Mouse (Mus musculus) MEL (cell line): ENCODE data around the gene Nt5dc3. TPM values are rescaled to one million over a fixed set of nuclear protein-coding genes. Genes with fewer than 3 reads are reported as not detected.

Experiments used
- DNase-seq: peaks from one replicate; pipeline ENCODE4 v3.0.0; 2011; ENCODE audit warnings: low read depth, low spot score
- H3K27ac ChIP-seq: 2 replicates; pipeline ENCODE4 v1.5.1; 2012; ENCODE audit warnings: low read depth, mild to moderate bottlenecking, control low read depth, low read length, moderate library complexity; ENCODE audit not compliant: control insufficient read depth
- H3K27me3 ChIP-seq, 2 experiments: fragments of 150-350 bp in 1 of 2; sonication (generic) in 1 of 2; 2 replicates each; pipeline ENCODE4 v1.6.1; 2012; ENCODE audit warnings: low read length in 2 of 2, mild to moderate bottlenecking in 2 of 2, improper control_type of control experiment in 1 of 2, moderate library complexity in 1 of 2; ENCODE audit not compliant: insufficient read depth in 2 of 2, control insufficient read depth in 1 of 2
- H3K36me3 ChIP-seq, 2 experiments: 2 replicates each; pipeline ENCODE4 v1.6.1; 2012 to 2014; ENCODE audit warnings: low read length in 2 of 2, improper control_type of control experiment in 1 of 2, inconsistent platforms in 1 of 2, mild to moderate bottlenecking in 1 of 2; ENCODE audit not compliant: insufficient read depth in 2 of 2, control insufficient read depth in 1 of 2
- H3K4me1 ChIP-seq, 2 experiments: fragments of 150-350 bp in 1 of 2; sonication (generic) in 1 of 2; 2 replicates each; pipeline ENCODE4 v1.6.1; 2012; ENCODE audit warnings: low read length in 2 of 2, improper control_type of control experiment in 1 of 2, mild to moderate bottlenecking in 1 of 2; ENCODE audit not compliant: insufficient read depth in 2 of 2, control insufficient read depth in 1 of 2
- H3K4me3 ChIP-seq, 2 experiments: fragments of 150-350 bp in 1 of 2; sonication (generic) in 1 of 2; 2 replicates each; pipeline ENCODE4 v1.5.1; 2012; ENCODE audit warnings: low read depth in 2 of 2, low read length in 2 of 2, mild to moderate bottlenecking in 2 of 2, moderate library complexity in 2 of 2, control low read depth in 1 of 2, improper control_type of control experiment in 1 of 2; ENCODE audit not compliant: control insufficient read depth in 1 of 2, insufficient read depth in 1 of 2
- H3K79me2 ChIP-seq: 2 replicates; pipeline ENCODE4 v1.6.1; 2012; ENCODE audit warnings: mild to moderate bottlenecking, low read length, moderate library complexity; ENCODE audit not compliant: control insufficient read depth, poor library complexity, insufficient read depth
- H3K9ac ChIP-seq: 2 replicates; pipeline ENCODE4 v1.6.1; 2012; ENCODE audit warnings: low read depth, mild to moderate bottlenecking, control low read depth, low read length, moderate library complexity; ENCODE audit not compliant: control insufficient read depth, poor library complexity, severe bottlenecking
- H3K9me3 ChIP-seq: fragments of 150-350 bp; sonication (generic); replicated peaks from 2 replicates; pipeline ENCODE4 v1.6.1; 2012; ENCODE audit warnings: mild to moderate bottlenecking, low read length, improper control_type of control experiment, moderate library complexity; ENCODE audit not compliant: insufficient read depth
- E2F4 ChIP-seq: IDR thresholded peaks from 2 replicates; pipeline ENCODE4 v1.6.1; 2011; ENCODE audit warnings: low read depth, low read length, improper control_type of control experiment, borderline replicate concordance
- ELF1 ChIP-seq: IDR thresholded peaks from 2 replicates; pipeline ENCODE4 v1.6.1; 2014; ENCODE audit warnings: low read depth, mild to moderate bottlenecking, inconsistent platforms, low read length, improper control_type of control experiment, moderate library complexity
- EP300 ChIP-seq, 2 experiments: IDR thresholded peaks; 2 replicates each; pipeline ENCODE4 v1.6.1; 2011; ENCODE audit warnings: improper control_type of control experiment in 2 of 2, low read length in 2 of 2, low read depth in 1 of 2, mild to moderate bottlenecking in 1 of 2
- ETS1 ChIP-seq: IDR thresholded peaks from 2 replicates; pipeline ENCODE4 v1.6.1; 2012; ENCODE audit warnings: low read depth, mild to moderate bottlenecking, inconsistent platforms, low read length, improper control_type of control experiment, moderate library complexity
- GABPA ChIP-seq: IDR thresholded peaks from 2 replicates; pipeline ENCODE4 v1.6.1; 2012; ENCODE audit warnings: low read depth, mild to moderate bottlenecking, inconsistent platforms, low read length, improper control_type of control experiment, moderate library complexity
- GATA1 ChIP-seq: IDR thresholded peaks from 2 replicates; pipeline ENCODE4 v1.6.1; 2011; ENCODE audit warnings: low read depth, low read length, improper control_type of control experiment
- HCFC1 ChIP-seq: IDR thresholded peaks from 2 replicates; pipeline ENCODE4 v1.6.1; 2012; ENCODE audit warnings: low read depth, mild to moderate bottlenecking, inconsistent platforms, low read length, improper control_type of control experiment, moderate library complexity
- JUND ChIP-seq: IDR thresholded peaks from 2 replicates; pipeline ENCODE4 v1.6.1; 2011; ENCODE audit warnings: low read depth, mild to moderate bottlenecking, improper control_type of control experiment, low read length
- KAT2A ChIP-seq: conservative IDR thresholded peaks from 2 replicates; pipeline ENCODE4 v1.6.1; 2012; ENCODE audit warnings: low read depth, low read length, improper control_type of control experiment, inconsistent platforms
- MAX ChIP-seq: IDR thresholded peaks from 2 replicates; pipeline ENCODE4 v1.6.1; 2011; ENCODE audit warnings: low read length, improper control_type of control experiment
- MAZ ChIP-seq: IDR thresholded peaks from 2 replicates; pipeline ENCODE4 v1.6.1; 2012; ENCODE audit warnings: low read depth, mild to moderate bottlenecking, inconsistent platforms, low read length, improper control_type of control experiment
- MEF2A ChIP-seq: IDR thresholded peaks from 2 replicates; pipeline ENCODE4 v1.6.1; 2014; ENCODE audit warnings: low read depth, mild to moderate bottlenecking, inconsistent platforms, low read length, improper control_type of control experiment; ENCODE audit not compliant: poor library complexity, insufficient replicate concordance, severe bottlenecking; ENCODE audit errors: extremely low read depth
- MXI1 ChIP-seq: IDR thresholded peaks from 2 replicates; pipeline ENCODE4 v1.6.1; 2011; ENCODE audit warnings: mild to moderate bottlenecking, low read depth, low read length, improper control_type of control experiment
- MYB ChIP-seq: IDR thresholded peaks from 2 replicates; pipeline ENCODE4 v1.6.1; 2011; ENCODE audit warnings: mild to moderate bottlenecking, low read depth, low read length, improper control_type of control experiment
- MYC ChIP-seq: IDR thresholded peaks from 2 replicates; pipeline ENCODE4 v1.6.1; 2011; ENCODE audit warnings: low read depth, mild to moderate bottlenecking, low read length, improper control_type of control experiment, moderate library complexity
- NELFE ChIP-seq: IDR thresholded peaks from 2 replicates; pipeline ENCODE4 v1.6.1; 2011; ENCODE audit warnings: low read depth, low read length, improper control_type of control experiment
- POLR2AphosphoS2 ChIP-seq: IDR thresholded peaks from 2 replicates; pipeline ENCODE4 v1.6.1; 2011; ENCODE audit warnings: low read length, improper control_type of control experiment
- RAD21 ChIP-seq: IDR thresholded peaks from 2 replicates; pipeline ENCODE4 v1.6.1; 2011; ENCODE audit warnings: mild to moderate bottlenecking, low read depth, low read length, improper control_type of control experiment
- RCOR1 ChIP-seq: IDR thresholded peaks from 2 replicates; pipeline ENCODE4 v1.6.1; 2012; ENCODE audit warnings: low read depth, mild to moderate bottlenecking, inconsistent platforms, low read length, improper control_type of control experiment
- SIN3A ChIP-seq: IDR thresholded peaks from 2 replicates; pipeline ENCODE4 v1.6.1; 2012; ENCODE audit warnings: low read length, improper control_type of control experiment, inconsistent platforms
- TAL1 ChIP-seq: IDR thresholded peaks from 2 replicates; pipeline ENCODE4 v1.6.1; 2012; ENCODE audit warnings: mild to moderate bottlenecking, inconsistent platforms, low read length, moderate library complexity, mixed read lengths
- TBP ChIP-seq: IDR thresholded peaks from 2 replicates; pipeline ENCODE4 v1.8.0; 2011; ENCODE audit warnings: low read depth, low read length, improper control_type of control experiment
- TCF12 ChIP-seq: IDR thresholded peaks from 2 replicates; pipeline ENCODE4 v1.6.1; 2014; ENCODE audit warnings: low read depth, mild to moderate bottlenecking, inconsistent platforms, low read length, improper control_type of control experiment, moderate library complexity
- UBTF ChIP-seq: IDR thresholded peaks from 2 replicates; pipeline ENCODE4 v1.6.1; 2012; ENCODE audit warnings: low read depth, mild to moderate bottlenecking, inconsistent platforms, low read length, improper control_type of control experiment, moderate library complexity, borderline replicate concordance; ENCODE audit not compliant: insufficient read depth
- USF1 ChIP-seq: IDR thresholded peaks from 2 replicates; pipeline ENCODE4 v1.6.1; 2014; ENCODE audit warnings: low read depth, mild to moderate bottlenecking, inconsistent platforms, low read length, improper control_type of control experiment, moderate library complexity
- ZC3H11A ChIP-seq: IDR thresholded peaks from 2 replicates; pipeline ENCODE4 v1.6.1; 2012; ENCODE audit warnings: low read depth, mild to moderate bottlenecking, inconsistent platforms, low read length, improper control_type of control experiment
- ZKSCAN1 ChIP-seq: IDR thresholded peaks from 2 replicates; pipeline ENCODE4 v1.6.1; 2012; ENCODE audit warnings: low read depth, mild to moderate bottlenecking, inconsistent platforms, low read length, improper control_type of control experiment, moderate library complexity
- polyA plus RNA-seq, 2 experiments: library from polyadenylated mRNA; stranded (reverse) in 1 of 2; unstranded in 1 of 2; fragments of >175 nt in 1 of 2; fragments of >200 nt in 1 of 2; gene quantifications; 2 replicates each; pipeline versions ENCODE4 v1.2.1 to v1.2.4; 2012; ENCODE audit warnings: low replicate concordance in 2 of 2, low read depth in 1 of 2; ENCODE audit not compliant: insufficient read length in 2 of 2, insufficient read depth in 1 of 2, missing spikeins in 1 of 2
- total RNA-seq: library from RNA; depleted of rRNA; stranded (reverse); fragments of 300-350 nt; gene quantifications from 2 replicates; pipeline ENCODE4 v1.2.3, GENCODE M21; 2012

Gene Nt5dc3
- total and polyA plus RNA-seq, 3 experiments, result 9.7 to 15.6 TPM; not detected in 1

DNA sequence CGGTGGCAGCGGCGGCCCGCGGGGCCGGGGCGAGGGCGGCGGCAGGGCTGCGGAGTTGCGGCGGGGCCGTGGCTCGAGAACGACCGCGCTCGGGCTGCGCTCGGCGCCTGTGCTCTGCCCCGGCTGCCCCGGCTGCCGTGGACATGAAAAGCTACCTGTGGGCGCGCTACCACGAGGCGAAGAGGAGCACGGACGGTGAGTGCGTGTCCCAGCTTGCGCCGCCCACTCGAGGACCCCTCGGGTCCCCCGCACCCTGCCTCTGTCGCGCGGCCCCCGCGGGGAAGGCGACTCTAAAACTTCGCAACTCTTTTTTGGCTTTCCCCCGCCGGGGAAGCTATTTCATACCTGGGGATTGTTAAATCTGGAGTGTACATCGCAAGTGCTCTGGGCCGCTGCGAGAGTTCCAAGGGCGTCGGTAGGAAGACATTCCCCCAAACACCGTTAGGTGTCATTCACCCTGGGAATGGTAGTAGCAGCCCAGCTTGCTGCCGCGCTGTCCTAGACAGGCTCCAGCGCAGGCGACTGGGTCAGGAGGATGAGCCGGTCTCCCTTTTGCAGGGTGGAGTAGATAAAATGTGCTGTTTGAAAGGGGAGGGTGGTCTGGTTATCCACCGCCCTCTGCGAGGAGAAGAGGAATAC is 431 bp downstream of the Nt5dc3 start:
- peaks cover 11 to 16% of the 10 kb centered on the region in 2 experiments for H3K4me1 ChIP-seq

DNA sequence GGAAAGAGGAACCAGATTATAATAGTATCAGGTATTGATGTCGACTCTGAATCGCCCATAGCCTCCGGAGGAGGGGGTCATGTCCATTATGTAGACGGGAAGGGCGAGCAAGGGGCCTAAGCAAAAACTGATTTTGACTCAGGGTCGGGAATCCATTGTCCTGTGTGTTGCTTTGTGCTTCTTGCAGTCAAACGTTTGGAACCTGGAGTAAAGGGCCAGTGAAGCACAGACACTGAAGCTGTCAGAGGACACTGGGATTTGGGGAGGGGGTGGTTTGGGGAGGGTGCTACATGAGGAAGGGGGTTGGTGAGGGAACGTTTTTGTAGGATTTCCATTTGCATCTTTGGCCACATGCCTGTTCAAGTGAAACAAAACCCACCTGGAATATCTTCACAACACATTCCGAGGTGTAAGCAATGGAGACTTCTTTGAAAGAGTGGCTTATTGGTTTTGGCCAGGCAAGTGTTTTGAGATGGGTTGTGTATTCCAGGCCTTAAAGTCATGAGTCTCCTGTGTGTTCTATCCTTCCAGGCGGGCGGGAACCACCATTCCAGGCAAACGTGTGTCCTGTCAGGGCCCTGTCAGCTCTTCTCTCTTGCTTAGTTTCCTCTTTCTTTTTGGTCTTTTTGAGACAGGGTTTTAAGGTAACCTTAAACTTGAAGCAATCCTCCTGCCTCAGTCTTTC is 1.2 kb downstream of the Nt5dc3 start:
- H3K4me3 ChIP-seq, result peak overlapping the region; percentile 75 to 97
- no peak for TF ChIP-seq TCF12
- TF ChIP-seq HCFC1, result no peak
- no peak for TF ChIP-seq POLR2AphosphoS2
- no peak for TF ChIP-seq USF1
- TF ChIP-seq ETS1, result no peak
- TF ChIP-seq MEF2A, result no peak
- no peak for TF ChIP-seq ZC3H11A
- no peak for TF ChIP-seq E2F4
- TF ChIP-seq GABPA, result no peak
- TF ChIP-seq ELF1, result no peak
- no peak; the same call in 1 of the 2 replicates for TF ChIP-seq UBTF
- no peak for TF ChIP-seq RCOR1
- TF ChIP-seq NELFE, result no peak
- no peak for TF ChIP-seq EP300 (IDR thresholded peaks at IDR 0.05; ENCODE audit: low read depth in 1 of 2, low read length in 2 of 2)
- TF ChIP-seq TAL1, result no peak
- TF ChIP-seq GATA1, result no peak
- no peak for TF ChIP-seq ZKSCAN1
- no peak; the same call in 1 of the 2 replicates for TF ChIP-seq SIN3A
- no peak for TF ChIP-seq MAZ
- no peak for TF ChIP-seq RAD21
- no peaks in the 10 kb centered on the region for H3K9me3 ChIP-seq
- peak overlapping the region; percentile 45 for H3K27ac ChIP-seq
- H3K4me1 ChIP-seq, result peaks cover 6 to 16% of the 10 kb centered on the region in 2 experiments
- H3K36me3 ChIP-seq, result peaks cover 0 to 19% of the 10 kb centered on the region in 2 experiments; a peak in 2 of 4 replicates
- peak; percentile 48 for DNase-seq
- H3K27me3 ChIP-seq, result no peaks in the 10 kb centered on the region
- peak overlapping the region; percentile 79 for H3K9ac ChIP-seq
- H3K79me2 ChIP-seq, result peaks cover 55% of the 10 kb centered on the region

More for the DNA sequence above, 431 bp downstream of the Nt5dc3 start:
- Histone ChIP-seq H3K9ac (peak overlapping the region; percentile 79), H3K4me3 (peak overlapping the region; percentile 75 to 97), H3K9me3 (no peaks in the 10 kb centered on the region), H3K36me3 (peaks cover 0 to 24% of the 10 kb centered on the region in 2 experiments; a peak in 2 of 4 replicates), H3K79me2 (peaks cover 48% of the 10 kb centered on the region), H3K27me3 (no peaks in the 10 kb centered on the region), H3K27ac (peak overlapping the region; percentile 49)
- DNase-seq, result peak; percentile 68
- TF ChIP-seq ELF1 (no peak), SIN3A (peak; percentile 33; the same call in 1 of the 2 replicates), MYB (no peak), JUND (no peak), MXI1 (no peak; the same call in none of the 2 replicates), ZC3H11A (no peak), RAD21 (no peak), TAL1 (no peak), USF1 (no peak), MAX (peak; percentile 51), RCOR1 (0 out of 2 replicates have a peak, but pooled peaks have one; percentile 26), GABPA (no peak), MYC (peak; percentile 63; the same call in 1 of the 2 replicates), TBP (no peak), KAT2A (no peak), UBTF (no peak; the same call in 1 of the 2 replicates)
